Mouse (Mus musculus) liver, postnatal 0 days (tissue): ENCODE measurements around the gene Tbx5.

Experiments used
- CTCF ChIP-seq: sonication (generic); IDR thresholded peaks from 2 replicates; pipeline ENCODE4 v1.5.1; 2016; ENCODE audit warnings: antibody characterized with exemption, low read depth
- EP300 ChIP-seq: IDR thresholded peaks from 2 replicates; pipeline ENCODE4 v1.6.1; 2016; ENCODE audit warnings: antibody characterized with exemption, low read depth, mild to moderate bottlenecking

GRCm38 (mm10) chr5:119832479-119832796, at the start of gene Tbx5:
- TF ChIP-seq CTCF, result no peak
- no peak for TF ChIP-seq EP300
